Mouse (Mus musculus) cerebellum, adult 11 months (tissue): ENCODE data around the gene Slc16a5.
"Not testable (repeated sequence)": the region's sequence is repeated elsewhere in the genome, so short reads cannot be mapped to it uniquely, and the experiment has no call there.

Experiments
- DNase-seq: peaks from one replicate; pipeline ENCODE4 v3.0.0; 2022

Slc16a5 gene

DNA sequence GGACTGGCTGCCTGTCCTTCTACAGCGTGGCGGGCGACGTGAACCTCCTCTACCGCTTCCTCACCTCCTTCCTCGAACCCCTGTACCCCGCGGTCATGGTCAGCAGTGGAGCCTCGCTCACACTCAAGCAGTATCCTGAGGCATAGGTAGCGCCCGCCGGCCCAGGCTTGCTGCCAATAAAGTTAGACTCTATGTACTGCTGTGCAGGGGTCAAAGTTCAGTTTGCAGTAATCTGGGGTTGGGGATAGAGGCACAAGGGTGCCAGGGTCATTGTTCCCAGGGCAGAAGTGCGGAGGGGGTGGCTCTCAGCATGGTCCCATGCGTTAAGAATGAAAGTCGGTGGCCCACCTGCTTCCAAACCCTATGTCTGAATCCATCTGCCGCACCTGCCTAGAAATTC lies 14.2 kb upstream of the Slc16a5 start:
- no peak for DNase-seq

DNA sequence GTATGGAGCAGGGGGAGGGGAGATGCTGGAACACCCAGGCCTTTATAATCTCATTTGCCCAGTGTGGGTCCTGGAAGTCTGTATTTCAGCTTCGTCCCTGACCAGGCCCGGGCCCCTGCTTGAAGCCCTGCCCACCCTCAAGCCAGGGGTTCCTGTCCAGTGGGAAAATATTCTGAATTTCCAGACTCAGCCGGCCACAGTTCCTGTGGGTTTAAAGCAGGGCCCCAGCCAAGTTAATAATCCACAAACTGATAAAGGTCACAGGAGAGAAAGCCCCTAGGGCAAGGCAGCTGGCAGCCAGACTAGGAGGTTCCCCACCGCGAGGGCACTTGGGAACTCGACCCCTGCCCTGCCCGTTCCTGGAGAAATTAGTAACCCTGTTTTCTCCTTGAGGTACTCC lies 13.3 kb upstream of the Slc16a5 start:
- DNase-seq = no peak

DNA sequence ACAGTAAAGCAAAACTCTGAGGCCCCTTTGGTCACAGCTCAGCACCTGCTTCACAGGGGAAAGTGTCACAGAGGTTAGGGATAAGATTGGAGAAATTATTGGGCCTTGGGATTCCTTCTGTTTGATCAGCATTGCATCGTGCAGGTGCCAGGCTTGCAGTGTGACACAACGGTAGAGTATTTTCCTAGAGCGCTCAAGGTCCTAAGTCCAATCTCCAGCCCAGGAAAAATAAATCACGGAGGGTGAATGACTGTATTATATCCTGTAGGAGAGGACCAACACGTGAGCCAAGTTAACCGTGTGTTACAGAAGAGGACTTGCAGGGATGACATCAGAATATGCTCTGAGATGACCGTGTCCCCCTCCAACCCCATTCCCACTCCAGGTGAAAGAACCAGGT lies 12.1 kb upstream of the Slc16a5 start:
- DNase-seq = no peak

DNA sequence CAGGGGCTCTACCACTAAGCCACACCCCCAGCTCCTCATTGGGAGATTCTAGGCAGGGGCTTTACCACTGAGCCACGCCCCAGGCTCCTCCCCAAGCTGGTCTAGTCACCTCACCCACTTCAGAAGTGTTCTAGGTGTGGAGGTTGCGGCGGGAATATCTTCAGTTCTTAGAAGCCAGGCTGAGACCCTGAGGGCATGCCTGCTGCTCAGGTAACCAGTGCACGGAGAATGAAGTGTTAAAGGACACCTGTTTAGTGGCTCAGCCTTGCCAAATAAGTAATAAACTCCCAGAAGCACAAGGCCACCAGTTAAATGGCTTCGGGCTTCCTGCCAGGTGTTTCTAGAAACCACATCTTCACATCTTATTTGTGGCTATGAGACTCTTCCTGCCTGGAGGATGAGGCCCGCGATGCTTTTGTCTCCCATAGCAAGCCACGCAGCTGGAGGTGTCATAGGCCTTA lies 10.5 kb upstream of the Slc16a5 start:
- no peak for DNase-seq

DNA sequence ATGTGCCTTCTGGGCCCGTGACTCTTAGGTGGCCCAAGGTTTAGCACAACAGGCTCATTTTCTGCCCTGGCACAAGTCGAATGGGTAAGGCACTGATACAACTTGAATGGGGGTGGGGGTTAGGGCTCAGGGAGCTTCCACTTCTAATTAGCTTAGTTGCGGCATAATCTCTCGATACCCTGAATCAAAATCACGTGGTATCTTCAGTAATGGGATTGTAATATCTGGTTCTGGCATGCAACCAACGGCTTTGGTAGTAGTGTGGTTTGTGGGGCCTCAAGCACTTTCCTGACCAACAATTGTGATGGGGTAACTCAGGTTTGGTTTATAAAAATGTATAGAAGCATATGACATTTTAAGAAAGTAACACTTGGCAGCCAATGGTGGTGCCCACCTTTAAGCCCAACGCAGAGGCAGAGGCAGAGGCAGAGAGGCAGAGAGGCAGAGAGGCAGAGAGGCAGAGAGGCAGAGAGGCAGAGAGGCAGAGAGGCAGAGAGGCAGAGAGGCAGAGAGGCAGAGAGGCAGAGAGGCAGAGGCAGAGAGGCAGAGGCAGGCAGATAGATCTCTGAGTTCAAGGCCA lies 9.9 kb upstream of the Slc16a5 start:
- no peak for DNase-seq

DNA sequence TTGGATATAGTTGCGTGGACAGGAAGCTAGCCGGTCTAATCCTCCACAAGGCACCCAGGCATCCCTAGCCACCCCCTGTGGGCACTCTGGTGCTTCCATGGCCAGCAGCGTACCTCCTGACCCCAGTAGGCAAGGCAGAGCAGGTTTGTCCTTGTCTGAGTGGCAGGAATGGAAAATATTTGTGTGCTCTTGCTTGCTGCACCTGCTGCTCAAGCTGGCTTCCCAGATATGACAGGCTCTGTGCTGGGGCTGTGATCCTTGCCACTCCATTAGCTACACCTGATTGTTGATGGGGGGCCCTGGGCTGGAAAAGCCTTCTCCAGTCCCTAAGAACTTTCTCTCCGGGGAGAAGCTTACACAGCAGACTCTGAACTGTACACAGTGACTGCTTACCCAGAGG lies 9.0 kb upstream of the Slc16a5 start:
- DNase-seq = no peak

DNA sequence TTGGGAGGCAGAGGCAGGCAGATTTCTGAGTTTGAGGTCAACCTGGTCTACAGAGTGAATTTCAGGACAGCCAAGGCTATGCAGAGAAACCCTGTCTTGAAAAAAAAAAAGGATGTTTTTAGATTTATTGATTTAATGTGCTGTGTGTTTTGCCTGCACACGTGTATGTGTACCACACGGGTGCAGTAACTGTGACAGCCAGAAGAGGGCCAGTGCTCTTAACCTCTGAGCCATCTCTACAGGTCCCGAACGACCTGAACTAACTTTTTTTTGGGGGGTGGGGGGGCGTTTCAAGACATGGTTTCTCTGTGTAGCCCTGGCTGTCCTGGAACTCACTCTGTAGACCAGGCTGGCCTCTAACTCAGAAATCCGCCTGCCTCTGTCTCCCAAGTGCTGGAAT lies 7.5 kb upstream of the Slc16a5 start:
- DNase-seq = not testable (repeated sequence)

DNA sequence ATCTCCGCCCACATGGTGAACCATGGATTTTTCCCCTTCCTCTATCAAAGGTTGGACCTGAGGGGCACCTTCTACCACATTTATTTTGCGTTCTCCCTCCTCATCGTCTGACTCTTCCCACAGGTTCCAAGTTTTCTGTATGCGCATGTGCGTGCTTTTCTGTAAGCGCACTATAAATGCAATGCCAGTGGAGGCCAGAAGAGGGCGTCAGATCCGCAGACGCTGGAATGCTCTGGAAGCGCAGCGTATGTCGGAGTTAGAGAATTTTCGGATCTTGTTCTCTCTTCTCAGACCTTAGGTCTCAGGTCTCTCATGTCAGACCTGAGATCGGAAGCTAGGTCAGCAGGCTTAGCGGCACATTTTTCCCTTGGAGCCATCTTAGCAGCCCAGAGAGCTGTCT lies 6.7 kb upstream of the Slc16a5 start:
- no peak for DNase-seq

DNA sequence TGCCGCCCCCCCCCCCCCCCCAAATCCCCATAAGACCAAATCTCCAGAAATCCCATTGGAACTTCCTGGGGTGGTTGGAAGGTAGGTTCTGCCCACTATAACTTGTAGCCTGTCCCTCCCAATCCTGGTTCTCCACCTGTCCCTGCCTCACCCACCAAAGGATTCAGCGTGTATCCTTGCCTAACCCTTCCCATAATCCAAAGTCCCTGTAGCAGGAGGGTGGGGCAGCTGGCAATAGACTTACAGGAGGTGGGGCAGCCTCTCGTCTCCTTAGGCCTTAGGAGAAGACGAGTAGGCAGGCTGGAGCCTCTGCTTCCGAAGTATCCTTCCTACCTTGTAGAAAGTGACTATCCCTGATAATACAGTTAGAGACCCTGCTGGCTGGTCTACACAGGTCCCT lies 6.1 kb upstream of the Slc16a5 start:
- DNase-seq = no peak

DNA sequence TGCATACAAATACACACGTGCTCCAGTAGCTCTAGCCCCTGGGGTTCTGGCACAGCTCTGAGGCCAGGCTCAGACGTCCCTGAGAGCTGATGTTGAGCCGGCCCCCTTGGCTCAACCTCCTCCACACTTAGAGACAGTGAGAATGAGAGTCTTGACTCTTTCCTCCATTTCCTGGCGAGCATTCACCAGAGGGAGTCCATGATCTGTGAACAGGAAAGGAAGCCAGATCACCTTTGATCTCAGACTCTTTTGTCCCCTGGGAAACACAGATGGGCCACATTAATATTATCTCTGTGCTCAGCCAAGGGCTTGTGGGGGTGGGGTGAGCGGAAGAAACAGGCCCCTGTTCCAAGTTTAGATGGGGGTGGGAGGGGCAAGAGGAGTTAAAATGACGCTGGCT lies 4.9 kb upstream of the Slc16a5 start:
- no peak for DNase-seq

DNA sequence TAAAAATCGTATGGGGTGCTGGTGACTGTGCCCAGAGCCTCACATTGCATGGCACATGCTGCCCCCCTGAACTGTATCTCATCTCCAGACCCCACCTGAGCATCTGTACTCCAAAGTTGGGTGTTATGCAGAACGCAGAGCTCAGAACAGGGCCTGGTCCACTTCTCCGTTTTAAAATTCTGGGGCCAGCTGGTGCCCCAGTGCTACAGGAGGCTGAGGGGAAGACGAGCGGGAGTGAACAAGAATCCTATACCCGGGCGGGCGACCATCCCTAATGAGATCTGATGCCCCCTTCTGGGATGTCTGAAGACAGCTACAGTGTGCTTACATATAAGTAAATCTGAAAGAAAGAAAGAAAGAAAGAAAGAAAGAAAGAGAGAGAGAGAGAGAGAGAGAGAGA lies 1.3 kb upstream of the Slc16a5 start:
- no peak for DNase-seq

DNA sequence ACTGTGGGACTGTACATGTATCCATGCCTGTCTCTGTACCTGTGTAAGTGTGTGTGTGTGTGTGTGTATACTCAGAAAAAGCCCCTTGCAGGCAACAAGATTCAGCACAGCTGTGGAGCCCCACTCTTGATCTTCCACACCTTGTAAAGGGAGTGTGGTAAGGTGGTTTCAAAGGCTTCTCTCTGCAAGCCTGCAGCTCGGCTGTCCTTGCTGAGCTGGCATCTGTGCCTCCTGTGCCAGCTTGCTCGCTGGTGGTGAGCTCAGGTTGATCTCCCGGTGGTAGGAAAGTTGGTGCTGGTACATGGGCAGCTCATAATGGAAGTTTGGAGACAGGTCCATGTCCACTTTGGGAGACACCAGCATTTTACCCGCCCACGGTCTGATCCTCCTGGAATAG lies 430 bp upstream of the Slc16a5 start:
- DNase-seq = no peak

DNA sequence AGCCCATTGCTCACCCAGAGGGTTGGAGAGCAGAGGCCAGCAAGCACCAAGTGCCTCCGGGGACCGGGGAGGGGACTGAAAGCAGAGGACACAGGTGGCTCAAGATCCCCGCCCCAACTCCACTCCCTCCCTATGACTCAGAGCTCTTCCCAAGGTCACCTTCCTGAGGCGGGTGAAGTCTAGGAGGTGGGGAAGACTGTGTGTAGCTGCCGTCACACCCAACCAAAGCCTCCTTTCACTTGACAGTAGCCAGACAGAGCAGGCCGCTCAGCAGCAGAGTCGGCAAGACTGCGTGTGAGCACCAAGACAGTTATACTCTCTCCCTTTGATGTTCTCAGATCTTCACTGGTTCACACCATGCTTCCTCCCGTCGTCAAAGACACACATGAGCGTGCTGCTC lies 1.1 kb downstream of the Slc16a5 start:
- DNase-seq = no peak

DNA sequence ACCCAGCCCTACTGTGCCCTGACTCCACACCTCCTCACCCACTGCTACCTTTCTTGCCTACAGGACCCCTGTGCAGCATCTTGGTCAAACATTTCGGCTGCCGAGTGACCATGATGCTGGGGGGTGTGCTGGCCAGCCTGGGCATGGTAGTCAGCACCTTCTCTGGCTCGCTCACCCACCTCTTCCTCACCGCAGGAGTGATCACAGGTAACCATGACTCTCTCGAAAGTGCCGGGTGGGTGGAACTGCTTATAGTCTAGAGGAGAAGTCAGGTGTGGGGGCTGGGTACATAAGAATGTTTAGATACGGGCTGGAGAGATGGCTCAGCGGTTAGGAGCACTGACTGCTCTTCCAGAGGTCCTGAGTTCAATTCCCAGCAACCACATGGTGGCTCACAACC lies 2.6 kb downstream of the Slc16a5 start:
- DNase-seq = no peak

DNA sequence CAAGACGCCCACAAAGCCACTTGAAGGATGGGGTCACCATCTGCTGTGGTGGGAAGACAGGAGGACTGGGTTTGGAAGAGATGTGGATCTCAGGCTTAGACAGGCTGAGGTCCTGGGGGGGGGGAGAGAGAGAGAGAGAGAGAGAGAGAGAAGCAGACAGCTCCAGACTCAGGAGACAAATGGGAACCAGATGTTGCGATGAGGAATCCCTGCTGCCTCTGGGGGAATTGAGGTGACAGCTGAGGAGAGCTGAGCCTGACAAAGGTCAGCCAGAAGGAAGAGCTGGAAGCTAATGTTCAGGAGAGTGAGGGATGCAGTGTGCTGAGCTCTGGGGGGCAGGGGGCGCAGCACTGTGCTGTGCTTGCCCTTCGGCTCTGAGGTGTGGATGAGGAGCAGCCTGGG lies 4.9 kb downstream of the Slc16a5 start:
- DNase-seq = no peak

DNA sequence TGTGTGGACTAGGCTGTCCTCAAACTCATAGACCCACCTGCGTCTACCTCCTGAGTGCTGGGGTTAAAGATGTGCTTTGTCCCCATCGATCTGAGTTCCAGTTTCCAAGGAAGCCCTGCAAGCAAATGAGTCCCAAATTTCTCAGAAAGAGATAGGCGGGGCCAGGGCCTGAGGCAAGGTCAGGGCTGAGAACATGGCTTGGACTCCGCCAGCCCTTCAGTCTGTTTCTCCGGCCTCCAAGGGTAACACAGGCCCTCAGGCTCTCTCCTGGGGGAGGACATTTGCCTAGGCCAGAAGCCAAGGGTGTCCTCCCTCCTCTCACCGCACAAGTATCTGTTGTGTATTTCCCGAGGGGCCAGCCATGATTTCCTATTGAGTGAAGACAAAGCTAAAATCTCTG lies 9.9 kb downstream of the Slc16a5 start:
- no peak for DNase-seq

DNA sequence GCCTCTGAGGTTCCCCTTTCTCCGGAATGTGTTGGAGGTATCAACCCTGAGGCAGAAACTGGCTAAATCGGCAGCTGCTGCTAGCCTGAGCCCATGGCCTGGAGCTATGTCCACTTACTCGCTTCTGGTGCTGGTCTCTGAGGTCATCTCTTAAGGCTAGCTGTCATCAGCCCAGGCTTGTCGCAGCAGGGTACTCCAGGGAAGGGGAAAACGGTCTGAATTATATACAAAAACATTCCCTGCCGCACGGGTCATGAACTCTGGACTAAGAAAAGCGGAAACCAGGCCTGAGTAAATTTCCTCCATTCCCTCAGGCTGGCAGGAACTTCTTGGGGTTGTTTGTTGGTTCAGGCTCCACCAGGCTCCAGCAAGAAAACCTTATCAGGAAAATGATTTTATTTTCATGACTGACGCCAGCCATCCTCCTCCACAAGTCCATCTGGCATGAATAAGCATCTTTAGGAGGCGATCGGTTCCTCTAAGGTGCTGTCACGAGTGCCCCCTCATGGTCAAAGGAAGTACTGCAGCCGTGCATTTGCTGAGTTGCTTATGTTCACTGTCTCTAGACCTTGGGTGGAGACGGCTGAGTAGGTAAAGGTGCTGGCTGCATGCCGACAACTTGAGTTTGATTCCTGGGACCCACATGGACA lies 11.5 kb downstream of the Slc16a5 start:
- DNase-seq = peak; percentile 97

DNA sequence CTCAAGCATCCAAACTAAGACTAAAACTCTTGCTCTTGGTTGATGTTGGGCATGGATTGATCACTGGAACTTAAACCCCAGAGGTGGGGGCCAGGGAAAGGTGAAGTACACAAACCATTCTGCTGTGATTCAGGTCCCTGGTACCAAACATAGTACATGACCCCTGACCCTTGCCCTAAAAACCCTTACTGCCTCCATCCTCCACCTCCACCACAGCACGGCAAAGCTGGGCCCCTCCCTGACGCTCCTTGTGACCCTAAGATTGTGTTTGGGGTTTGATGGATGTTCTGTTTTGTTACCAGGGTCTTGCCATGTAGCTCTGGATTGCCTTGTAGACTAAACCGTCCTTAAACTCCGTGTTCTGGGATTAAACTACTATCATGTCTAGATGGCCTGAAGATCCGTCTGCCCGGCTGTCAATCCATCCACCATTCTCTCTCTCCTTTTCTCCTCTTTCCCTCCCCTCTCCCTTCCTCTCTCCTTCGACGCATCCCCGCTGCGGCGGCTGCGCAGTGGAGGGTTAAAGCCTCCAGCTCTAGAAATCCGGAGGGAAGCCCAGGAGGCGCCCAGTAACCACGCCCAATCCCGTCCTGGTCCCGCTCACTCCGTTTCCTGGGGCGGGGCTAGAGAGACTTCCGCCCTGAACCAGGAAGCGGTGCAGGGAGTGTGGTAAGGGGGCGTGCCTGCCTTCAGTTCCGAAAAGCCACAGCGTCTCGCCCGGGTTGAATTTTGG lies 12.9 kb downstream of the Slc16a5 start, which contains the start of gene Armc7:
Gene Armc7 (plus strand): TSS at position 643 of the 733 bp plus-strand sequence.
- peak; percentile 92 for DNase-seq

DNA sequence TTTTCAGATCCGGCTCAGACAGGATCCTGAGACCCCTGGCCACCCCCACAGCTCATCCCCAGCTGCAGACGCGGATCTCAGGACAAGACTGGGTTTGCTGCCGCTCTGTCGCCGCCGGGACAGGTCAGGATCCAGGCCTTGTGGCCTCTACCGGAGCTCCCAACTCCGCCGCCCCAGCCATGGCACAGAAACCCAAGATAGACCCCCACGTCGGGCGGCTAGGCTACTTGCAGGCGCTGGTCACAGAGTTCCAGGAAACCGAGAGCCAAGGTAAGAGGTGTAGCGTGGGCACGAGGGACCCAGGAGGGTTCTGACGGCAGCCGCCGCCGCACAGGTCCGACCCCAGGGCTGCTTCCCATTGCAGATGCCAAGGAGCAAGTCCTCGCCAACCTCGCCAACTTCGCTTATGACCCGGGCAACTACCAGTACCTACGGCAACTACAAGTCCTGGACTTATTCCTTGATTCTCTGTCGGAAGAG lies 13.5 kb downstream of the Slc16a5 start:
- DNase-seq = no peak

DNA sequence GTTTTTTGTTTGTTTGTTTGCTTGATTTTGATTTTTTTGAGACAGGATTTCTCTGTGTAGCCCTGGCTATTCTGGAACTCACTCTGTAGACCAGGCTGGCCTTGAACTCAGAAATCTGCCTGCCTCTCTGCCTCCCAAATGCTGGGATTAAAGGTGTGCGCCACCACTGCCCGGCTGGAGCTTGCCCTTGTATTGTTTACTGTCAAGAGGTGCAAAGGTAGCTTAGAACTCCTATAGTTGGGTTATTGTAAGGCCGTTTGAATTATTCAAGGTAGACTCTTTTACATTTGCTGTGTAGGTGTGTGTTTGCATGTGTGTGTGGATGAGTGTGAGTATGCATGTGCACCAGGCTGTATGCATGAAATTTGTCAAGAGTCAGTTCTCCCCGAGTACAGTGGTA lies 14.4 kb downstream of the Slc16a5 start:
- not testable (repeated sequence) for DNase-seq

DNA sequence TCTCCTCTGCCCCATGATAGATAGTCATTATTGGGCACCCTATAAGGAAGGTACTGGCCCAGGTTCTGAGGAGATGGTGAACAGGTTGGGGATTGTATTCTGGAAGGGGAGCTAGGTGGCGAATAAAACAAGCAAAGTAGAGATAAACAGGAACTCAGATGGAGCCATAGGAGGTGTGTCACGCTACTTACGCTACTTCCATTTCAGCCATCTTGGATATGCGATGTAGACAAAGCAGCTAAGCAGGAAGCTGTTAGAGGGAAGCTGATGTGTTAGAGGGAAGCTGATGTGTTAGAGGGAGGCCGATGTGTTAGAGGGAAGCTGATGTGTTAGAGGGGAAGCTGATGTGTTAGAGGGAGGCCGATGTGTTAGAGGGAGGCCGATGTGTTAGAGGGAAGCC lies 15.1 kb downstream of the Slc16a5 start:
- not testable (repeated sequence) for DNase-seq

DNA sequence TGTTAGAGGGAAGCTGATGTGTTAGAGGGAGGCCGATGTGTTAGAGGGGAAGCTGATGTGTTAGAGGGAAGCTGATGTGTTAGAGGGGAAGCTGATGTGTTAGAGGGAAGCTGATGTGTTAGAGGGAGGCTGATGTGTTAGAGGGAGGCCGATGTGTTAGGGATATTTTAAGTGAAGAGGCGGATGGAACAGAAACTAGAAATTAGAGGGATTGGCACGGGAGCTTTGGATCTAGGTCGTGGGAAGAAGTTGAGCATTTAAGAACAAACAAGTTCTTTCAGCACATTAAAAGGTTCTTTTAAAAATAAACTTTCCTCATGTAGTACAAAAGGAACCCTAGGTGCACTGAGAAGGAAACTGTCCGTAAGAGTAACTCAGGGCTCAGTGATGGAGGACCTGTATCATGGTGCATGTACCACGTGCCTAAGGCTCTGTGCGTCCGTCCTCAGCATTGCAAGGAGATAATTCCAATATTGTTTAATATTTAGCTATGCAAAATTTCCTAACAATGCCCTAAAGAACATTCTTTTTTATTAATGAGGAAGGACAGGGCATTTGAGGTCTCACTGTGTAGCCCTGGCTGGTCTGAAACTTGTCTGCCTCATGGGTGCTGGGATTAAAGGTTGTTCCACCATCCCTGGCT lies 16.1 kb downstream of the Slc16a5 start:
- no peak for DNase-seq

DNA sequence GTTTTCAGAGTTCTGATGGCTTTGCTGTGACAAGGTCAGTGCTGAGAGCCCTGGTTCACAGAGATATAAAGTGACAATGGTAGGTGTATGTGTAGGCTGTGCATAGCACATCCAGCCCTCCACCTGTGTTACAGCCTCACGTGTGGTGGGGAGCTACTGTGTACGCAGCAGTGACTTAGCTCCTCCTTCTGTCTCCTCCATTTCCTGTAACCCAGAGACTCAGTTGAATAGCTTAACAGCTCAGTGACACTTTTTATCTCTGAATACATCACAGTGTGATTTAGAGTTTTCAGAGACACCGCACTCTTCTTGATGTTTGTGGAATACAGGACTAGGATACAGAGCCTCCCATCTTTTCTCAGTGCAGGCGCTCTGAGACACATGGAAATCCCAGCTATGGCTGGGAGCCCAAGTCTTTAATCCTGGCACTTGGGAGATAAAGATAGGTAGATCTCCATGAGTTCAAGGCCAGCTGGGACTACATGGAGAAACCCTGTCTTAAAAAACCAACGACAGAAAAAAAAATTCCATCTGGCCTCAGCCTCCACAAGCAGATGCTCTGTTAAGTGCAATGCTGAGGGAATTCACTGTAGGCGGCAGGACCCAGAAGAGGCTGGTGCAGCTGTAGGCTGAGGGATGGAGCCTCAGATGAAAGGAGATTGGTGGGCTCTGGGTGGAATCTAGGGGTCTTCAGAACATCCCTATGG lies 19.4 kb downstream of the Slc16a5 start:
- no peak for DNase-seq
